19 mouse cellular contexts compared by ENCODE assay signal in the genomic region with DNA sequence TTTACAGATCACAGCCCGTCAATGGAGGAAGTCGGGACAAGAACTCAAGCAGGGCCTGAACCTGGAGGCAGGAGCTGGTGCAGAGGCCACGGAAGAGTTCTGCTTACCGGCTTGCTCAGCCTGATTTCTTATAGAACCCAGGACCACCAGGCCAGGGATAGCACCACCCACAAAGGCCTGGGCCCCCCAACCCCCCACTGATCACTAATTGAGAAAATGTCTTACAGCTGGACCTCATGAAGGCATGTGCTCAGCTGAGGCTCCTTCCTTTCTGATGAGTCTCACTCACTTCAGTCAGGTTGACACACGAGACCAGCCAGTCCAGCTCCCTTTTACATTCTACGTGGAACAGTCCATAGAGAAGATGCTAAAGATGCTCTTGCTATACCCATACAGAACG. TPM values are rescaled to one million over a fixed set of nuclear protein-coding genes. Genes with fewer than 3 reads are reported as not detected.
DNase-seq lines count a peak whose midpoint lies in the region; ATAC-seq lines count a peak whose summit lies in the region.
"Had no signal": no experiment of that assay in that cellular context is flagged by ENCODE, and none has a peak within 500 bp of the region (broad histone marks: within the 10 kb centered on the region; RNA-seq: fewer than 3 reads in every experiment).

No protein-coding gene starts in this region.

- H3K27ac ChIP-seq in embryonic facial prominence, embryonic 10.5 days (replicated peaks) = no peak overlapping the region
- no peak overlapping the region for H3K27ac ChIP-seq in embryonic facial prominence, embryonic 11.5 days (replicated peaks; ENCODE audit: low read depth, low read length)
- no peak overlapping the region for H3K27ac ChIP-seq in hindbrain, embryonic 11.5 days (ENCODE audit: low read depth, low read length)

- H3K4me2 ChIP-seq in embryonic facial prominence, embryonic 11.5 days (ENCODE audit: low read depth, low read length) = no peak overlapping the region
- no peak overlapping the region for H3K4me2 ChIP-seq in hindbrain, embryonic 11.5 days (replicated peaks; ENCODE audit: low read depth, low read length)

- H3K9ac ChIP-seq in embryonic facial prominence, embryonic 11.5 days (replicated peaks; ENCODE audit: low read length) = no peak overlapping the region
- no peak overlapping the region for H3K9ac ChIP-seq in hindbrain, embryonic 11.5 days (ENCODE audit: low read depth, low read length)

- H3K27me3 ChIP-seq in embryonic facial prominence, embryonic 10.5 days (replicated peaks; ENCODE audit: low read depth, poor library complexity, severe bottlenecking) = peaks cover 23% of the 10 kb centered on the region
- no peaks in the 10 kb centered on the region; the same call in 1 of the 2 replicates for H3K27me3 ChIP-seq in embryonic facial prominence, embryonic 11.5 days (ENCODE audit: control insufficient read depth, insufficient read depth, low read length)
- H3K27me3 ChIP-seq in hindbrain, embryonic 11.5 days (ENCODE audit: control insufficient read depth, insufficient read depth, low read length) = no peaks in the 10 kb centered on the region
- H3K27me3 ChIP-seq: Patski had no signal

- no peaks in the 10 kb centered on the region for H3K9me3 ChIP-seq in embryonic facial prominence, embryonic 10.5 days
- no peaks in the 10 kb centered on the region for H3K9me3 ChIP-seq in embryonic facial prominence, embryonic 11.5 days (replicated peaks; ENCODE audit: control insufficient read depth, low read length)
- no peaks in the 10 kb centered on the region for H3K9me3 ChIP-seq in hindbrain, embryonic 11.5 days (ENCODE audit: control insufficient read depth, low read length)
- H3K9me3 ChIP-seq: G1E had no signal

- peak; percentile 51 for DNase-seq in embryonic facial prominence, embryonic 10.5 days (ENCODE audit: low spot score)
- peak; percentile 51 for DNase-seq in embryonic facial prominence, embryonic 11.5 days (ENCODE audit: low spot score)
- DNase-seq in hindbrain, embryonic 11.5 days (ENCODE audit: low spot score) = no peak
- DNase-seq: adrenal gland, adult 2 months; adrenal gland, adult 8-10 months; adrenal gland, postnatal 10 days; adrenal gland, postnatal 14 days; adrenal gland, postnatal 25 days; adrenal gland, postnatal 36 days; B cell, adult 2 months; cerebellum, adult 11 months; cerebellum, adult 11-12 months; cerebellum, adult 18-20 months; cerebellum, adult 2 months had no signal

- H3K4me1 ChIP-seq in embryonic facial prominence, embryonic 10.5 days = peaks cover 42% of the 10 kb centered on the region
- H3K4me1 ChIP-seq in embryonic facial prominence, embryonic 11.5 days (ENCODE audit: control insufficient read depth, insufficient read depth, low read length) = no peaks in the 10 kb centered on the region
- H3K4me1 ChIP-seq in hindbrain, embryonic 11.5 days (replicated peaks; ENCODE audit: control insufficient read depth, insufficient read depth, low read length) = no peaks in the 10 kb centered on the region

- H3K36me3 ChIP-seq in embryonic facial prominence, embryonic 10.5 days (replicated peaks) = no peaks in the 10 kb centered on the region
- H3K36me3 ChIP-seq in embryonic facial prominence, embryonic 11.5 days (replicated peaks; ENCODE audit: control insufficient read depth, insufficient read depth, low read depth, low read length) = no peaks in the 10 kb centered on the region
- no peaks in the 10 kb centered on the region for H3K36me3 ChIP-seq in hindbrain, embryonic 11.5 days (ENCODE audit: control insufficient read depth, insufficient read depth, low read length)
- H3K36me3 ChIP-seq: G1E had no signal

- H3K4me3 ChIP-seq in embryonic facial prominence, embryonic 10.5 days = no peak overlapping the region
- no peak overlapping the region for H3K4me3 ChIP-seq in embryonic facial prominence, embryonic 11.5 days (ENCODE audit: low read depth, low read length)
- H3K4me3 ChIP-seq in hindbrain, embryonic 11.5 days (ENCODE audit: low read depth, low read length) = no peak overlapping the region

- no peak for ATAC-seq in embryonic facial prominence, embryonic 11.5 days (replicated peaks; ENCODE audit: insufficient number of reproducible peaks, low FRiP score, low TSS enrichment, low read depth)
- no peak for ATAC-seq in hindbrain, embryonic 11.5 days (ENCODE audit: low FRiP score)
- no peak for ATAC-seq in CD4-positive, CD25-positive, alpha-beta regulatory T cell, adult 4 months
- ATAC-seq: activated CD4-positive, CD25-positive, alpha-beta regulatory T cell, adult 4 months; Patski had no signal

- 61% methylated on average over 7 of the region's 7 CpGs for WGBS in embryonic facial prominence, embryonic 10.5 days
- WGBS in embryonic facial prominence, embryonic 11.5 days = 54% methylated on average over 7 of the region's 7 CpGs
- 78% methylated on average over 7 of the region's 7 CpGs for WGBS in hindbrain, embryonic 11.5 days

RNA-seq across cellular contexts. Expression of gene Tspan15, which starts 5.2 kb away (rescaled TPM):
- 21.8 and 22.3 TPM in 2 replicates for polyA plus RNA-seq in embryonic facial prominence, embryonic 10.5 days (2016; fragmentation: Nextera tagmentation; extraction: Ambion mirVana)
- 12.2 and 13.3 TPM in 2 replicates for polyA plus RNA-seq in embryonic facial prominence, embryonic 11.5 days (2014; fragmentation: Nextera tagmentation; extraction: Ambion mirVana)
- polyA plus RNA-seq in hindbrain, embryonic 11.5 days (2014; fragmentation: Nextera tagmentation; extraction: Ambion mirVana) = 9.2 and 11.0 TPM in 2 replicates
- polyA plus RNA-seq in CD4-positive, CD25-positive, alpha-beta regulatory T cell, adult 4 months (2017; shearing (Covaris generic)) = under 1 TPM; 0.16 to 0.17 TPM

RNA-seq across cellular contexts. Expression of gene Tacr2, which starts 26.4 kb away (rescaled TPM):
- polyA plus RNA-seq in embryonic facial prominence, embryonic 10.5 days (2016; fragmentation: Nextera tagmentation; extraction: Ambion mirVana) = not detected in 2 replicates
- not detected in 2 replicates for polyA plus RNA-seq in embryonic facial prominence, embryonic 11.5 days (2014; fragmentation: Nextera tagmentation; extraction: Ambion mirVana)
- polyA plus RNA-seq in hindbrain, embryonic 11.5 days (2014; fragmentation: Nextera tagmentation; extraction: Ambion mirVana) = not detected in 2 replicates
- polyA plus RNA-seq in CD4-positive, CD25-positive, alpha-beta regulatory T cell, adult 4 months (2017; shearing (Covaris generic)) = not detected
- polyA plus RNA-seq: activated CD4-positive, CD25-positive, alpha-beta regulatory T cell, adult 4 months; brain, embryonic 14.5 days; G1E had no signal
